Mouse (Mus musculus): ENCODE results near the gene Slc35a5. TPM values are rescaled to one million over a fixed set of nuclear protein-coding genes. Genes with fewer than 3 reads are reported as not detected.

Slc35a5 gene
- polyA plus RNA-seq, 1 experiment from 2014 or later = 28.7 TPM

GRCm38 (mm10) chr16:45094136-45094756, 64.3 kb downstream of the Slc35a5 start:
- peak overlapping the region; percentile 29 for H3K4me3 ChIP-seq (ENCODE audit: low read depth, low read length)
- H3K4me1 ChIP-seq (ENCODE audit: insufficient read depth, low read depth, low read length) = peaks cover 4% of the 10 kb centered on the region; the same call in 1 of the 2 replicates
- H3K27ac ChIP-seq (ENCODE audit: low read length) = no peak overlapping the region
- WGBS = 2% methylated on average over 9 of the region's 9 CpGs
- H3K9me3 ChIP-seq (ENCODE audit: low read length) = no peaks in the 10 kb centered on the region
- no peaks in the 10 kb centered on the region for H3K36me3 ChIP-seq (ENCODE audit: insufficient read depth, low read length)
- TF ChIP-seq EP300 (IDR thresholded peaks at IDR 0.05) (no peak), CTCF (IDR thresholded peaks at IDR 0.05) (no peak)
- peak overlapping the region; percentile 53 for H3K4me2 ChIP-seq (replicated peaks; ENCODE audit: low read depth, low read length)
- no peak for ATAC-seq
- no peaks in the 10 kb centered on the region for H3K27me3 ChIP-seq (replicated peaks; ENCODE audit: insufficient read depth, low read length)
- peak; percentile 12 for DNase-seq (ENCODE audit: low spot score)
- peak overlapping the region; percentile 27; the same call in 1 of the 2 replicates for H3K9ac ChIP-seq (replicated peaks; ENCODE audit: low read depth)

GRCm38 (mm10) chr16:45093137-45093731, 65.3 kb downstream of the Slc35a5 start, which contains the start of gene Ccdc80:
Gene Ccdc80, plus strand, starts transcription at chr16:45093402.
- H3K4me2 ChIP-seq (replicated peaks; ENCODE audit: low read depth, low read length) = peak within 1 kb of the TSS; percentile 53
- peak within 1 kb of the TSS; percentile 29 for H3K4me3 ChIP-seq (ENCODE audit: low read depth, low read length)
- H3K4me1 ChIP-seq (ENCODE audit: insufficient read depth, low read depth, low read length) = peaks cover 4% of the 10 kb centered on the region; the same call in 1 of the 2 replicates
- TF ChIP-seq EP300 (IDR thresholded peaks at IDR 0.05) (no peak), CTCF (IDR thresholded peaks at IDR 0.05) (no peak)
- DNase-seq (ENCODE audit: low spot score) = peak; percentile 76
- H3K27me3 ChIP-seq (replicated peaks; ENCODE audit: insufficient read depth, low read length) = no peaks in the 10 kb centered on the region
- peak within 1 kb of the TSS; percentile 47; the same call in 1 of the 2 replicates for H3K27ac ChIP-seq (ENCODE audit: low read length)
- no peaks in the 10 kb centered on the region for H3K36me3 ChIP-seq (ENCODE audit: insufficient read depth, low read length)
- 8% methylated on average over 6 of the region's 6 CpGs for WGBS
- no peaks in the 10 kb centered on the region for H3K9me3 ChIP-seq (ENCODE audit: low read length)
- peak within 1 kb of the TSS; percentile 27; the same call in 1 of the 2 replicates for H3K9ac ChIP-seq (replicated peaks; ENCODE audit: low read depth)
- peak; percentile 60 for ATAC-seq

GRCm38 (mm10) chr16:45090005-45090404, 68.5 kb downstream of the Slc35a5 start:
- no peak overlapping the region for H3K9ac ChIP-seq (replicated peaks; ENCODE audit: low read depth)
- H3K4me3 ChIP-seq (ENCODE audit: low read depth, low read length) = no peak overlapping the region
- H3K4me2 ChIP-seq (replicated peaks; ENCODE audit: low read depth, low read length) = no peak overlapping the region
- no peak overlapping the region for H3K27ac ChIP-seq (ENCODE audit: low read length)
- WGBS = 8% methylated on average over 10 of the region's 10 CpGs
- H3K4me1 ChIP-seq (ENCODE audit: insufficient read depth, low read depth, low read length) = peaks cover 4% of the 10 kb centered on the region; the same call in 1 of the 2 replicates
- H3K36me3 ChIP-seq (ENCODE audit: insufficient read depth, low read length) = no peaks in the 10 kb centered on the region
- no peaks in the 10 kb centered on the region for H3K27me3 ChIP-seq (replicated peaks; ENCODE audit: insufficient read depth, low read length)
- ATAC-seq (peak; percentile 48), DNase-seq (ENCODE audit: low spot score) (peak; percentile 79)
- TF ChIP-seq EP300 (IDR thresholded peaks at IDR 0.05) = no peak
- peak; percentile 94 for TF ChIP-seq CTCF (IDR thresholded peaks at IDR 0.05)
- H3K9me3 ChIP-seq (ENCODE audit: low read length) = no peaks in the 10 kb centered on the region

Other genes with a start within 250 kb of the Slc35a5 start
- gene Cd200r3, start 215.0 kb downstream of the Slc35a5 start, polyA plus RNA-seq (2015; fragmentation: Nextera tagmentation; extraction: Ambion mirVana) = 0.87 and 0.92 TPM in 2 replicates
- 62.4 and 81.7 TPM in 2 replicates for gene Ccdc80, start 65.3 kb downstream of the Slc35a5 start, polyA plus RNA-seq (2015; fragmentation: Nextera tagmentation; extraction: Ambion mirVana)
- 53.9 and 55.8 TPM in 2 replicates for gene Atg3, start 79 bp upstream of the Slc35a5 start, polyA plus RNA-seq (2015; fragmentation: Nextera tagmentation; extraction: Ambion mirVana)
- gene Btla, start 65.6 kb upstream of the Slc35a5 start, polyA plus RNA-seq (2015; fragmentation: Nextera tagmentation; extraction: Ambion mirVana) = 0.13 and 0.19 TPM in 2 replicates

Measured in lung, postnatal 0 days (tissue).